ENCODE assay signal across 11 mouse cellular contexts in the genomic region with DNA sequence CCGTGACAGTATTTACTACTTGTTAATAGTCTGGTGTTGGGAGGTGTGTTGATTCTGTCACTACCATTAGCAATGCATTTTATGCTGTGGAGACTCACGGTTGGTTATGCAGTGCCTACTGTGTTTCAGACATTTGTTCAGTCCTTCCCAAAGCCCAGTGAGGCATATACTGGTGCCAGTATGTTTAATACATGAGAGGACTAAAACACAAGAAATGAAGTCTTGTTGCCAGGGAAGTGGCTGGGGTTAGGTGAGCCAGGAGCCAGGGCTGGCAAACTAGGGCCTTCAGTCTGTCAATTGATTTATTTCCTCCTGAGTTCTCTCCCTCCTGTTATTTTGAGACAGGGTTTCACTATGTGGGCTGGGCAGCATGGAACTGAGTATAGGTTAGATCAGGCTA.
"Had no signal": no experiment of that assay in that cellular context is flagged by ENCODE, and none has a peak within 500 bp of the region (broad histone marks: within the 10 kb centered on the region; RNA-seq: fewer than 3 reads in every experiment).

No protein-coding gene starts in this region.

- ATAC-seq: intestine, postnatal 0 days had no signal

- DNase-seq: kidney, postnatal 36 days; liver, embryonic 13.5 days; lung, adult 2 months; lung, postnatal 14 days; lung, postnatal 4 days; midbrain, embryonic 14.5 days; thymus, adult 2 months; thymus, postnatal 14 days; thymus, postnatal 4 days had no signal

- H3K4me3 ChIP-seq: liver, embryonic 13.5 days had no signal

- H3K36me3 ChIP-seq: liver, embryonic 13.5 days had no signal

- H3K9me3 ChIP-seq: liver, embryonic 13.5 days had no signal

- H3K27me3 ChIP-seq: liver, embryonic 13.5 days had no signal

- H3K9ac ChIP-seq: liver, embryonic 13.5 days had no signal

- H3K27ac ChIP-seq: liver, embryonic 13.5 days had no signal

- H3K4me2 ChIP-seq: liver, embryonic 13.5 days; midbrain, embryonic 11.5 days had no signal
